Mouse (Mus musculus): Measurements from ENCODE around the gene Gdap1l1.

DNA sequence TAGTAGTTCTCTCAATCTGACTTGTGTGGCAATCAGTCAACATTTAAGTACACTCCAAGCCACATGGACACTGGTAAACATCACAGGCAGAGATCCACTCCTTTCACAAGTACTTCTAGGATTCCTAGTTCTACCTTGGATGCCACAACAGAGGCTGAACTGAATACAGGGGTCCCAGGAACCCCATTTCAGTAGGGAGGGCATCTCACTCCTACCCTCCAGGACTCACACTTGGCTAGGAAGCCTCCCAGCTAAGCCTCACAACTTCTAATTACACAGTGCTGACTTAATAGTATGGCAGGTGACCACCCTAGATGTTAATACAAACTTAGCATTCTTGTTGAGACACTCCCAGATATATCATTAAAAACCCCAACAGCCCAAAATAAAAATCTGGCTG lies 20.4 kb upstream of the Gdap1l1 start:
- no peak for TF ChIP-seq CTCF (IDR thresholded peaks at IDR 0.05; ENCODE audit: insufficient read depth, low read depth, low read length)
- no peak for TF ChIP-seq POLR2A (IDR thresholded peaks at IDR 0.05; ENCODE audit: insufficient read depth, low read depth, low read length)
